Mouse (Mus musculus) heart, embryonic 11.5 days (tissue): Measurements from ENCODE around the gene Scpep1. TPM values are rescaled to one million over a fixed set of nuclear protein-coding genes. Genes with fewer than 3 reads are reported as not detected.

Experiments
- ATAC-seq: fragments of 200-750 bp; cut with Nextera tagmentation; replicated peaks from 2 replicates; pipeline ENCODE4 v1.8.0; 2017; ENCODE audit warnings: moderate library complexity; ENCODE audit not compliant: insufficient number of reproducible peaks, low FRiP score, low TSS enrichment
- H3K27ac ChIP-seq: fragments of 300-500 bp; sonication (generic); 2 replicates; pipeline ENCODE4 v1.5.1; 2014; ENCODE audit warnings: mild to moderate bottlenecking, low read depth, low read length
- H3K27me3 ChIP-seq: fragments of 300-500 bp; sonication (generic); 2 replicates; pipeline ENCODE4 v1.6.1; 2014; ENCODE audit warnings: mild to moderate bottlenecking, low read length, mixed read lengths; ENCODE audit not compliant: control insufficient read depth, insufficient read depth
- H3K36me3 ChIP-seq: fragments of 300-500 bp; sonication (generic); 2 replicates; pipeline ENCODE4 v1.6.1; 2014; ENCODE audit warnings: mild to moderate bottlenecking, low read length, moderate library complexity, mixed read lengths; ENCODE audit not compliant: control insufficient read depth, insufficient read depth
- H3K4me1 ChIP-seq: fragments of 300-500 bp; sonication (generic); 2 replicates; pipeline ENCODE4 v1.6.1; 2014; ENCODE audit warnings: low read length; ENCODE audit not compliant: control insufficient read depth, insufficient read depth
- H3K4me2 ChIP-seq: fragments of 300-500 bp; sonication (generic); 2 replicates; pipeline ENCODE4 v1.6.1; 2014; ENCODE audit warnings: mild to moderate bottlenecking, moderate library complexity
- H3K4me3 ChIP-seq: fragments of 300-500 bp; sonication (generic); 2 replicates; pipeline ENCODE4 v1.5.1; 2014; ENCODE audit warnings: low read depth, low read length
- H3K9ac ChIP-seq: fragments of 300-500 bp; sonication (generic); 2 replicates; pipeline ENCODE4 v1.6.1; 2014; ENCODE audit warnings: mild to moderate bottlenecking, low read depth, low read length, moderate library complexity
- H3K9me3 ChIP-seq: fragments of 300-500 bp; sonication (generic); replicated peaks from 2 replicates; pipeline ENCODE4 v1.6.1; 2016; ENCODE audit warnings: low read length; ENCODE audit not compliant: control insufficient read depth
- WGBS: fragments of 180-500 bp; shearing (Covaris S2); extraction: QIAGEN DNeasy Blood & Tissue Kit; methylation state at CpG from one replicate; pipeline ENCODE4 v1.1.7; 2014; ENCODE audit not compliant: insufficient replicate concordance; 5-methylcytosine and 5-hydroxymethylcytosine counted together
- polyA plus RNA-seq: library from polyadenylated mRNA; unstranded; fragments of >200 nt; fragmentation: Nextera tagmentation; extraction: Ambion mirVana; gene quantifications from 2 replicates; pipeline ENCODE4 v1.2.1, GENCODE M21; 2014

Scpep1 gene
- polyA plus RNA-seq, 1 experiment from 2014 or later: 51.2 TPM

- no peak for ATAC-seq
- 76% methylated on average over 5 of the region's 5 CpGs for WGBS
- Histone ChIP-seq H3K4me3 (no peak overlapping the region), H3K4me2 (no peak overlapping the region), H3K4me1 (peaks cover 4% of the 10 kb centered on the region; the same call in 1 of the 2 replicates), H3K27me3 (no peaks in the 10 kb centered on the region), H3K9me3 (no peaks in the 10 kb centered on the region), H3K27ac (no peak overlapping the region), H3K36me3 (no peaks in the 10 kb centered on the region; the same call in 1 of the 2 replicates), H3K9ac (no peak overlapping the region)
Measured at GRCm38 (mm10) chr11:88988956-88989355, 33.7 kb upstream of the Scpep1 start.

GRCm38 (mm10) chr11:88986616-88987015 is 31.4 kb upstream of the Scpep1 start:
- Histone ChIP-seq H3K36me3 (no peaks in the 10 kb centered on the region; the same call in 1 of the 2 replicates), H3K27ac (no peak overlapping the region), H3K4me2 (no peak overlapping the region), H3K27me3 (no peaks in the 10 kb centered on the region), H3K9me3 (no peaks in the 10 kb centered on the region), H3K4me1 (no peaks in the 10 kb centered on the region), H3K4me3 (no peak overlapping the region), H3K9ac (no peak overlapping the region)
- ATAC-seq: no peak
- WGBS: 82% methylated on average over 10 of the region's 10 CpGs

GRCm38 (mm10) chr11:88981337-88981736 is 26.1 kb upstream of the Scpep1 start:
- WGBS: 84% methylated on average over 8 of the region's 8 CpGs
- no peaks in the 10 kb centered on the region; the same call in 1 of the 2 replicates for H3K36me3 ChIP-seq

GRCm38 (mm10) chr11:88977188-88977587 is 21.9 kb upstream of the Scpep1 start:
- Histone ChIP-seq H3K4me1 (peaks cover 5% of the 10 kb centered on the region; the same call in 1 of the 2 replicates), H3K36me3 (no peaks in the 10 kb centered on the region), H3K9ac (no peak overlapping the region), H3K4me3 (no peak overlapping the region), H3K27me3 (no peaks in the 10 kb centered on the region), H3K4me2 (no peak overlapping the region), H3K27ac (no peak overlapping the region), H3K9me3 (no peaks in the 10 kb centered on the region)
- ATAC-seq: no peak
- WGBS: 87% methylated on average over 5 of the region's 5 CpGs

More at GRCm38 (mm10) chr11:88981337-88981736, 26.1 kb upstream of the Scpep1 start:
- Histone ChIP-seq H3K9me3 (no peaks in the 10 kb centered on the region), H3K4me2 (no peak overlapping the region), H3K4me1 (no peaks in the 10 kb centered on the region), H3K4me3 (no peak overlapping the region), H3K27me3 (no peaks in the 10 kb centered on the region), H3K27ac (no peak overlapping the region), H3K9ac (no peak overlapping the region; the same call in 1 of the 2 replicates)
- ATAC-seq: no peak

GRCm38 (mm10) chr11:88976320-88976719 is 21.1 kb upstream of the Scpep1 start:
- Histone ChIP-seq H3K27ac (no peak overlapping the region), H3K9me3 (no peaks in the 10 kb centered on the region), H3K4me3 (no peak overlapping the region), H3K4me2 (no peak overlapping the region), H3K27me3 (no peaks in the 10 kb centered on the region), H3K9ac (no peak overlapping the region), H3K36me3 (no peaks in the 10 kb centered on the region), H3K4me1 (peaks cover 5% of the 10 kb centered on the region; the same call in 1 of the 2 replicates)
- ATAC-seq: no peak
- 84% methylated on average over 2 of the region's 2 CpGs for WGBS

GRCm38 (mm10) chr11:88973776-88974701 is 18.8 kb upstream of the Scpep1 start:
- H3K4me2 ChIP-seq: peak overlapping the region; percentile 81
- H3K27ac ChIP-seq: peak overlapping the region; percentile 62
- H3K9me3 ChIP-seq: no peaks in the 10 kb centered on the region
- peaks cover 5% of the 10 kb centered on the region; the same call in 1 of the 2 replicates for H3K4me1 ChIP-seq
- H3K9ac ChIP-seq: peak overlapping the region; percentile 84
- 1% methylated on average over 62 of the region's 62 CpGs for WGBS
- H3K4me3 ChIP-seq: peak overlapping the region; percentile 75
- H3K36me3 ChIP-seq: no peaks in the 10 kb centered on the region
- no peaks in the 10 kb centered on the region for H3K27me3 ChIP-seq
- peak; percentile 44; the same call in 1 of the 2 replicates for ATAC-seq

GRCm38 (mm10) chr11:88970202-88970732 is 15.0 kb upstream of the Scpep1 start, which contains the start of gene Coil:
Coil (plus strand) TSS chr11:88970252.
- Histone ChIP-seq H3K4me3 (no peak within 1 kb of the TSS), H3K36me3 (no peaks in the 10 kb centered on the region), H3K27me3 (no peaks in the 10 kb centered on the region), H3K9me3 (no peaks in the 10 kb centered on the region), H3K4me1 (peaks cover 5% of the 10 kb centered on the region; the same call in 1 of the 2 replicates), H3K9ac (no peak within 1 kb of the TSS), H3K27ac (no peak within 1 kb of the TSS), H3K4me2 (no peak within 1 kb of the TSS)
- WGBS: 28% methylated on average over 2 of the region's 2 CpGs
- ATAC-seq: no peak; the same call in 1 of the 2 replicates

- H3K4me2 ChIP-seq: no peak within 1 kb of the TSS
- no peaks in the 10 kb centered on the region for H3K27me3 ChIP-seq
- 87% methylated on average over 2 of the region's 3 CpGs for WGBS
- H3K4me3 ChIP-seq: no peak within 1 kb of the TSS
- ATAC-seq: no peak
- no peaks in the 10 kb centered on the region for H3K36me3 ChIP-seq
- H3K4me1 ChIP-seq: no peaks in the 10 kb centered on the region
- H3K9ac ChIP-seq: no peak within 1 kb of the TSS
- no peaks in the 10 kb centered on the region for H3K9me3 ChIP-seq
- H3K27ac ChIP-seq: no peak within 1 kb of the TSS
Measured at GRCm38 (mm10) chr11:88966881-88967361, 11.7 kb upstream of the Scpep1 start, which contains the start of gene Elobl. Elobl (minus strand) TSS chr11:88966931.
